Mouse (Mus musculus) cerebellum, adult 2 months (tissue): Measurements from ENCODE around the gene 1700001C02Rik.

Experiments used
- CTCF ChIP-seq: fragments of 200-500 bp; IDR thresholded peaks from 2 replicates; pipeline ENCODE4 v1.5.1; 2011; ENCODE audit warnings: low read depth, mild to moderate bottlenecking, control low read depth, low read length, moderate library complexity, borderline replicate concordance; ENCODE audit not compliant: insufficient read depth
- POLR2A ChIP-seq: fragments of 200-500 bp; IDR thresholded peaks from 2 replicates; pipeline ENCODE4 v1.6.1; 2011; ENCODE audit warnings: low read length, control low read depth, borderline replicate concordance; ENCODE audit not compliant: insufficient read depth

- no peak for TF ChIP-seq POLR2A
- no peak for TF ChIP-seq CTCF
These were observed 61.3 kb downstream of the 1700001C02Rik start for GRCm38 (mm10) chr5:30527129-30527528.
